Mouse (Mus musculus) spleen, embryonic (tissue): ENCODE measurements at regions not wholly inside any gene's neighbourhood (a gene's known extent, or its start where the extent isn't known, plus 50 kb on each side); places are given as distances from the start of the nearest gene placed in this dataset.
"Not testable (repeated sequence)": the region's sequence is repeated elsewhere in the genome, so short reads cannot be mapped to it uniquely, and the experiment has no call there.

Experiments
- CTCF ChIA-PET: fragments of 350-600 bp; sonication (Branson Sonifier 250); formaldehyde crosslinking; loops from one replicate; lab custom pipeline; 2022; lab: Charles Lee

- CTCF ChIA-PET = not testable (repeated sequence)
Measured at GRCm38 (mm10) chr2:16811401-16812281, 455.5 kb downstream of the Plxdc2 start.

- CTCF ChIA-PET = no interaction called here
Measured at GRCm38 (mm10) chr2:16820442-16820841, 464.3 kb downstream of the Plxdc2 start.

GRCm38 (mm10) chr2:16824681-16825230, 468.7 kb downstream of the Plxdc2 start:
- CTCF ChIA-PET = no interaction called here

GRCm38 (mm10) chr2:16827266-16827665, 471.2 kb downstream of the Plxdc2 start:
- CTCF ChIA-PET = no interaction called here

- CTCF ChIA-PET = no interaction called here
Measured at GRCm38 (mm10) chr2:16835960-16836359, 479.9 kb downstream of the Plxdc2 start.

GRCm38 (mm10) chr2:16838718-16839117, 482.6 kb downstream of the Plxdc2 start:
- CTCF ChIA-PET = interaction anchor here (0.7 kb wide), 1 partner anchor 66 kb away, joined by 3 read pairs; no protein-coding TSS in a partner anchor

- CTCF ChIA-PET = no interaction called here
Measured at GRCm38 (mm10) chr2:16849916-16850315, 493.8 kb downstream of the Plxdc2 start.

- CTCF ChIA-PET = no interaction called here
Measured at GRCm38 (mm10) chr2:16860056-16860455, 504.0 kb downstream of the Plxdc2 start.

- CTCF ChIA-PET = no interaction called here
Measured at GRCm38 (mm10) chr2:16866163-16866852, 510.2 kb downstream of the Plxdc2 start.

GRCm38 (mm10) chr2:16892381-16892780, 536.3 kb downstream of the Plxdc2 start:
- CTCF ChIA-PET = interaction anchor here (0.5 kb wide), 1 partner anchor 53 kb away, joined by 8 read pairs; no protein-coding TSS in a partner anchor

GRCm38 (mm10) chr2:16909246-16910038, 553.3 kb downstream of the Plxdc2 start:
- CTCF ChIA-PET = no interaction called here

GRCm38 (mm10) chr2:16914633-16915032, 558.5 kb downstream of the Plxdc2 start:
- CTCF ChIA-PET = no interaction called here

GRCm38 (mm10) chr2:16929974-16930373, 573.9 kb downstream of the Plxdc2 start:
- CTCF ChIA-PET = no interaction called here

GRCm38 (mm10) chr2:16959432-16959831, 603.3 kb downstream of the Plxdc2 start:
- CTCF ChIA-PET = no interaction called here

- CTCF ChIA-PET = no interaction called here
Measured at GRCm38 (mm10) chr2:16977380-16977779, 621.3 kb downstream of the Plxdc2 start.

GRCm38 (mm10) chr2:16982823-16983222, 626.7 kb downstream of the Plxdc2 start:
- CTCF ChIA-PET = no interaction called here

GRCm38 (mm10) chr2:16983583-16984221, 627.6 kb downstream of the Plxdc2 start:
- CTCF ChIA-PET = no interaction called here
